Mouse (Mus musculus) cerebellum, adult 9-10 months (tissue): Measurements from ENCODE around the gene Myo15b.
"Not testable (repeated sequence)": the region's sequence is repeated elsewhere in the genome, so short reads cannot be mapped to it uniquely, and the experiment has no call there.

Source experiments
- DNase-seq: peaks from one replicate; pipeline ENCODE4 v3.0.0; 2022

The Myo15b gene

DNA sequence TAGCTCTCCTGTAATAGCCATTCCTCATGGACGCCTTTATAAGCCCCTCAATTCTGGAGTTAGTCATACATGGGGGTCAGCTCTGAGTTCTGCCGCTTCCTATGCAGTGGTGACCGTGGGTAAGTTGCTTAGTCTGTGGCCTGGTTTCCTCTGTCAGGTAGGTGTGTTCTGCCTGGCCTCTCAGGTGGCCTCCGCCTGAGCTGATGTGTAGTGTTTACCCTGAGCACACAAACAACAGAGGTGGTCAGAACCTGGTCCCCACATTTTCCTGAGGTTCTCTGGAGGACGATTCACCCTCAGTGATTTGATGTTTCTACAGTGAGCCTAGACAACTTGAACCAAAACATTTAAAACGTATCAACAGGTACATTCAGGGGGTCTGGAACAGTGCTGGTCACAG, 26.1 kb upstream of the Myo15b start:
- no peak for DNase-seq

DNA sequence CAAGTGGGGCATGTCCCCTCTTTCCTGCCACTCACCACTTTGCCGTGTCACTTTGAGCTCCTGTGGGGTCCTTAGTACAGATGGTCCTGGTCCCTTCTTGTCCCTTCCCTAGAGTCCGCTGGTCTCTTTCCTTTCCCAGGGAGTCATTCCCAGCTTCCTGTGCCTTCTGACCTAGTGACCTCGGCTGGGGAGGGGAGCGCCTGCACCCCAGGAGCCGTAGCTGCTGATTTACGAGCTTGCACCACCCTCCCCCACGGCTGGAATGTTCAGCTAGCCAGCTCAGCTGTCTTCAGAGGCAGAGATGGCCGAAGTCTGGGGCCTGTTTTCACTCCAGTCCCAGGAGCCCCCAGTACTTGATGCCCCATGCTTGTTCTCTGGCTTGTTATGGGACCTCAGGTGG, 25.7 kb upstream of the Myo15b start:
- no peak for DNase-seq

GRCm38 (mm10) chr11:115833021-115833513, 25.1 kb upstream of the Myo15b start:
- no peak for DNase-seq

- DNase-seq: no peak
These were observed 24.2 kb upstream of the Myo15b start for GRCm38 (mm10) chr11:115834033-115834432.

DNA sequence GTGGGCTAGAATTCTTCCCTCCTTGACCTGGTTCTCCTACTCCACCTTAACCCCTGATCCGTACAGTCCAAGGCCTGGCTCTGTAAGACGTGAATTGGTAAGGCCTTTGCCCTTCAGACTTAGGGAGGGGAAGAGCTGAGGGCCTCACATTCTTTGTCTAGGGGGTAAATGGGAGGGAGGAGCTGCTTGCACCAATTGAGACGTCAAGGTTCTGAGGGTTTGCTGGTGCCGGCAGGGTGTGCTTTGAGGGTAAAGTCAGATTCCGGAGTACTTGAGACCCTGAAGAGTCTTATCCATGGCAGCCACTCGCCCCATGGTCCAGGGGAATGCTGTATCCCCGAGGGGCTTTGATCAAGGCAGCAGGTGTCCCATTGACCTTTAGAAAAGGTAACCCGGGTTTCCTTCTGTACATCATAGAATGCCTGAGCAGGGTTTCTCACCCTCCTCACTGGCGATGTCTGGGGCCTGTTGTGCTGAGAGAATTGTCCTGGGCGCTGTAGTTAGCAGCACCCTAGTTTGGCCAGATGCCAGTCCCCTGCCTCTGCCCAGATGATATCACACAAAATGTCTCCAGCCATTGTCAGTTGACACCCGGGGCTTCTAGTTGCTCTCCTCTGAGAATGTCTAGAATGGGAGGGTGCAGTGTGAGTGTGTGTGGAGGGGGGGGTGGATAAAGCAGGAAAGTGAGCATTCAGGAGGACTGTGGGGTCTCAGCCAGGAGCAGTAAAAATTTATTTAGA, 21.4 kb upstream of the Myo15b start:
- DNase-seq: no peak

DNA sequence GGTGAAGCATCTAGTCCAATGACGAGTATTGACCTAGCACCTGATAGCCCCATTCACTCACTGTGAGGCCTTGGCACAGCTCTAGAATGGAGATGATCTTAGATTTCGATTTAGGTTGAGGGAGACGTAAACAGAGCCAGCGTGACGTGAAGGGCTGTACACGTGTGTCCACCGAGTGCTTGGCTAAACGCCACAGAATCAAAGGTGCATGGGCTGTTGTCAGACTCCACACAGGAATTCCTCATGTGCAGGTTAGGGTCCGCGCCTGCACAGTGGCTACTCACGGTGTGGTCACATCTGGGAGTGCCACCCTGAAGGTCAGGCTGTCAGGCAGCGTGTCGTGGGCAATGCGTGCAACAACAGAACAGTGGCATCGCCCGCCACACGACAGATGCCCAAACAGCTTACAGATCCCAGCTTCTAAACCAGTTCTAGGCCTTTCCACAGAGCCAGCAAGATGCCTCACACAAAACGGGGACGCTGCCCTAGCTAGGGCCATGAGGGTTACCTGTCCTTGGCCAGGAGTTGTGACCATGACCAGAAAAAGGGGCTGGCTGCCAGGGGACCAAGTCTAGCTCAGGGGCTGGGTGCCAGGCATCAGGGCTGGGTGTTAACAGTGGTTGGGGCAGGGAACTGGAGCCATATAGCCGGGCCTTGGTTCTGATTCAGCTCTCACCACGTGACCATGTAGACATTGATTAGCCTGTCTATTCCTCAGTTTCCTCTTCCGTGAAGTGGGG, 20.4 kb upstream of the Myo15b start:
- no peak for DNase-seq

DNA sequence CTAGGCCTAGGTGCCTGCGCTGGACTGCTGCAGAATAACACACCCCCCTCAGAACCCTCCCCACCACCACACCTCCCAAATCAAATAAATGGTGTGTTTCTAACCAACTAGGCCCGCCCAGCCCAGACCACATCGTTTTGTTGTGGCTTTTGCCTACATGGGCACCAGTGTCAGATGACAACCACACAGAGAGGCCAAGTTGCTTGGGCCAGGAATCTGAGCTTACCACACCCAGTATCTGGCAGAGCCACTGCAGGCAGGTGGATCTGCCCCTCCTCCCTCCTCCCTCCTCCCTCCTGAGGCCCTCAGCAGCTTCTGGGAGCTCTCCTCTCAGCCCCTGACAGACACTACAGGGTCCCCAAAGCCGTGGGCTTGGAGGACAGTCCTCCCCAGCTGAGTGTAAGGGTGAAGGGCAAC, 19.3 kb upstream of the Myo15b start:
- DNase-seq: no peak

DNA sequence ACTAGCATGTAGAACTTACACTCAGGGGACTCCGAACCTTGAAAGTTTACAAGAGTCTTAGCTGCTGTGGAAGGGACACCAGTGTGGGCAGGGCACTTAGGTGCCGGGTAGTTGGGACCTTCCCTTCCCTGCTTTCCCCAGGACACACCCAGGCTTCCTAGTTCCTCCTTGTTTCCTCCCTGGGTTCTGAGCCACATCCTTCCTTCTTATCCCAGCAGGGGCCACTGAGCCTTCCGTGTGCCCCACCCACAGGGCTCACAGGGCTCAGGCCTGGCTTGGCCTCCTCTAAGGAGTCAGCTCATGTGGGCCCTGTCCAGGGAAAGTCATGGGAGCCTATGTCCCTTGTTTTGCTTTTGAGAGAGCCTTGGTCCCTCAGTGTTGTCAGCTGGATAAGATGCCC, 18.5 kb upstream of the Myo15b start:
- no peak for DNase-seq

- DNase-seq: no peak
These were observed 17.2 kb upstream of the Myo15b start for GRCm38 (mm10) chr11:115841044-115841443.

DNA sequence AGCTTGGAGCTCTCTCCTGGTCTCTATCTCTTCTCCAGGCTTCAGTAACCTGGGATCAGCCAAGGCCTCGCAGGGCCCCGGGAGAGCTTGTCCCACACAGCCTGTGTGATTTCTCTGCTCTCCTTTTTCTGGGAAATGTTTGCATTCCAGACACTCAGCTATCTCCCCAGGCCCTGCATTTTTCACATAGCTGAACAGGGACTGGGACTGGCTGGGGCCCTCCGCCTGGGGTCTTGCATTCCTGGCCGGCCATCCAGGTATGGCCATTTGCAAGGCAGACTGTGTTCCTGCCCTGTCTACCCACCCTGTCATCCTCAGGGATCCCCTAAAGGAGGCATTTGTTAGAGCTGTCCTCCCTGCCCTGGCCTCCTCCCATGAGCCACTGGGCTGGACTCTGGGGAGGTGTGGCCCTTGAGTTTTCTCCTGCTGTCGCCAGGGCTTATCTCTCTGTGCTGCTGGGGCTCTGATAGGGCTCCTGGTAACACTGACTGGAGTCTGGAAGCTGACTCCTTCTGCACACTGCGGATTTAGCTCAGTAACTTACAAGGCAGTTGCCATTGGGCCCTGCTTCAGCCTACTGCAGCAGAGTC, 16.1 kb upstream of the Myo15b start:
- no peak for DNase-seq

DNA sequence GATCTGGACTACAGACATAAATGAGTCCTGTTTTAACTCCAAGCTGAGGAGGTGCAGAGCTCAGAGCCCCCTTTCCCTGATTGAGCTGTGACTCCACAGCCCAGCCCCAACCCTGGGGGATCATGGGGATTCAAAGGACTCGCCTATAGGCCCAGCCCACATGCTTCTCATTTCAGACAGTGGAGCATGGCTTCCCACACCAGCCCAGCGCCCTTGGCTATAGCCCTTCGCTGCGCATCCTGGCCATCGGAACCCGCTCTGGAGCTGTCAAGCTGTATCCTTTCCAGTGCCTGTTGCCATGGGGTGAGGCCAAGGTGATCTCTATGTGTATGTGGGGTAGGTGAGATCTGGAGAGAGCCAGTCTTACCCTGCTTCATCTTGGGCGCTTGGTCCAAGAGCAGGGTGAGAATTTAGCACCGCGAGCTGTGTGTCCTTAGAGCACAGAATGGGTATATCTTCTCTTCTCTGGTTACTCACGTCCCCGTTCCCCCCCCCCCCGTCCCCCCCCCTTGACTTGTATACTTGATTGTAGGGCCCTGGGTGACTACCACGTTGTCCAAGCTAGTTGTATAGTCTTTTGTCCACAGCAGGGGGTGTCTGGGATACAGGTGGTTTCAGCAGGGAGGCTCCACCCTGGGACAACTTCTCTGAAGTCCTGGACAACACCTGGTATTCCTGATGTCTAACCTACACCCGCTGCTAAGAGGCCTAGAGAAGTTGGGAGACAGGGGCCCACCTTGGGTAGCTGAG, 14.9 kb upstream of the Myo15b start:
- no peak for DNase-seq

DNA sequence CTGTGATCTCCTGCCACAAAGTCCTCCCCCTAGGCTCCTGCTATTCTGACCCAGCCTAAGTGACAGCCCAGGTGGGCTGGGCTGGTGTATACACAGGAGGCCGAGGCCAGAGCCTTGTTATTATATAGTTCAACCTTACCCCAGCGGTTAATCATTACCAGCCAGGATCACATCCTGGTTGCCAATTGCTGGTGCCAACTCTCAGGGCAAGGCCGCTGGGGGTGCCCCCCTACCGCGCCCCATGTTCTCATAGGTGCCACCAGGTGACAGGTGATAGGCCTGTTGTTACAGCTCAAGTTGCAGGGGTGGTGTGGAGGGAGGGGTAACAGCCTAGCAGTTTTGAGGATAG, 14.3 kb upstream of the Myo15b start:
- no peak for DNase-seq

- DNase-seq: no peak
These were observed 14.0 kb upstream of the Myo15b start for GRCm38 (mm10) chr11:115844240-115844639.

DNA sequence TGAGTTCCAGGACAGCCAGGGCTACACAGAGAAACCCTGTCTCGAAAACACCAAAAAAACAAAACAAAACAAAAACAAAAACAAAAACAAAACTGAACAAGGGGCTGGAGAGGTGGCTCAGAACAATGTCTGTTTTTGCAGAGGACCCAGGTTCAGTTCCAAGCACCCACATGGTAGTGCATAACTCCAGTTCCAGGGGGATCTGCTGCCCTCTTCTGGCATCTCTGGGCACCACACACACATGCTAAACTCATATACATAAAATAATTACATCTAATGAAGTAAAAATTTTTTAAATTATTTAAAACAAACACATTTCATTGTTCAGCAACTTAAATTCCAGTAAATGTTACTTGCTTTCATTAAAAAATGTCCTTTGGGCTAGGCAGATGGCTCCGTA, 12.4 kb upstream of the Myo15b start:
- no peak for DNase-seq

- DNase-seq: no peak
These were observed 3.5 kb upstream of the Myo15b start for GRCm38 (mm10) chr11:115854674-115855073.

DNA sequence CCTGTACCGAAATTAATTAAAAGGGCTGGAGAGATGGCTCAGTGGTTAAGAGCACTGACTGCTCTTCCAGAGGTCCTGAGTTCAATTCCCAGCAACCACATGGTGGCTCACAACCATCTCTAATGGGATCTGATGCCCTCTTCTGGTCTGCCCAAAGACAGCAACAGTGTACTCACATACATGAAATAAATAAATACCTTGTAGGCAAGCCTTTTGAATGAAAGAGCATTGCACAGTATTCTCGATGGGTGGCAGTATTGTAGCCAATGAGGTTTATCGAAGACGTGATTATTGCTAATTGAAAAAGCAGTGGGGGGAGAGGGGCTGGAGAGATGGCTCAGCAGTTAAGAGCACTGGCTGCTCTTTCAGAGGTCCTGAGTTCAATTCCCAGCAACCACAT, 1.1 kb upstream of the Myo15b start:
- DNase-seq: not testable (repeated sequence)

DNA sequence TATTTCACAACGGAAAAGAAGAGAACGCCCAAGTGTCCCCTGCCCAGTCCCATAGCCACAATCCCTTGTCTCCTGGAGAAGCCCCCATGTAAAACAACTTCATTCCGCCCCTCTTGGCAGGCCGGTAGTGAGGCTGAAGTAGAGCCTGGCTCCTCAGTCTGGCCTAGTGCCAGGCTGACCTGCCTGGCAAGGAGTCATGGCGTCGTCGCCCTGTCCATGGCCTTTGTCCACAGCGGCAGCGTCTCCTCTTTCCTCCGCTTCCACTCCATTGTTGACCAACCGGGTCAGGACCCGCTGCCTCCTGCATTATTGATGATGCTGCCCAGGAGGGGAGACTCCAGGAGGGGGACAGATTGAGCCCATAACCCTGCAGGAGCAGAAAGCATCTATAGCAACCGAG, 270 bp upstream of the Myo15b start:
- DNase-seq: no peak

DNA sequence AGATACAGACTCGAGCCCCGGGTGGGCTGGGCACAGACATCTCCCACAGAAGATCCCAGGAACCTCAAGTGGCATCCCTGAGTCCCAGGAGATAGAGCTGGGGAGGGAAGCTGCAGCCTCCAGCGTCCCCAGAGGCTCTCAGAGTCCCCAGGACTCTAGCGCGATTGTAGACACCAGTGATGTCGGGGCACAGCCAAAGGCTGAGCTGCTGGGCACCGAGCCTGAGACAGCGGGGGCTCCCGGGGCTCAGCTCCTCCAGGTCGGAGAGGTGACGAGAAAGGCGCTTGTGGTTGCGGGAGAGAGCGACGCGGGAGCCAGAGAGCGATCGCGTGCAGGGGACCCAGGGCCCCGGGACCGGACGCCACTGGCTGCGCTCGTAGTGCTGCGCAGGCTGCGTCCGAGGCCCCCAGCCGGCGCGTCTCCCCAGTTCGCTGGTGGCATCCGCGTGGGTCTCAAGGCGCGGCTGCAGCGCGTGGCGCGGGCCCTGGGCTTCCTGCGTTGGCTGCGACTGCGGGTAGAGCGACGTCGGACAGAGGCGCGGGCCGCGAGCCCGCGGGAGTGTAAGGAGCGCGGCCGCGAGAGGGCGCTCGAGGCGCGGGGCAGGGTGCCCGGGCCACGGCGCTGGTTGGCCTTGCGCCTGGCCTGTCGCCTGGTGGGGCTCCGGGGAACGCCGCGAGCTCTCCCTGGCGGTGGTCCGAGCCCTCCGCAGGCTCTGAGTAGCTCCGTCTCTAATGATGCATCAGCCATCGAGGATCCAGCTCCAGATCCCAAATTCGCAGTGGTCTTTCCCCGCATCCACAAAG, 1.1 kb downstream of the Myo15b start:
- DNase-seq: peak; percentile 54

DNA sequence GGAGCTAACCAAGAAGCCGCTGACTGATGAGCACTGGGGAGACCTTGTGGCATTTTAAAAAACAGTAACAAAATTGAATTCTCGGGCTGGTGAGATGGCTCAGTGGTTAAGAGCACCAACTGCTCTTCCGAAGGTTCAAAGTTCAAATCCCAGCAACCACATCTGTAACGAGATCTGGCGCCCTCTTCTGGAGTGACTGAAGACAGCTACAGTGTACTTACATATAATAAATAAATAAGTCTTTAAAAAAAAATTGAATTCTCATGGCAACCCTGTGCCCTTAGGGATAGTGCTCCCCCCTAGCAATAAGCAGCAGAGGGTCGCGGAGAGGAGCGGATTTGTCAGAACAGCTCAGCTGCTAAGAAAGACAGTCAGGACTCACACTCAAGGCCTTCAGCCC, 5.7 kb downstream of the Myo15b start:
- no peak for DNase-seq

DNA sequence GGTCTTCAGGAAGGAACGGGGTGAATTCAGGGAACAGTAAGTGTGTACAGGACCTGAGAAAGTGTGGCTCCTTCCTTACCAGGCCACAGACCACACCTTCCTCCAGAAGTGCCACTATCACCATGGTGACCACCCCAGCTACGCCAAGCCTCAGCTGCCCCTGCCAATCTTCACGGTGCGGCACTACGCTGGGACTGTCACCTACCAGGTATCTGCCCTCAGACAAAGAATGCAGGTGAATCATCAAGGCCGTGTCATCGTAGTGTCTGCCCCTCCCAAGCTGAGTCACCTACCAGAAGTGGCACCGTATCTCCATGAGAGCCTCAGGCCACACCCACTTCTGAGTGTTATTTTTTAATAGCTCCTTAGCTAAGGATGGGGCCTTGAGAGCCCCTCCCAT, 11.2 kb downstream of the Myo15b start:
- no peak for DNase-seq

DNA sequence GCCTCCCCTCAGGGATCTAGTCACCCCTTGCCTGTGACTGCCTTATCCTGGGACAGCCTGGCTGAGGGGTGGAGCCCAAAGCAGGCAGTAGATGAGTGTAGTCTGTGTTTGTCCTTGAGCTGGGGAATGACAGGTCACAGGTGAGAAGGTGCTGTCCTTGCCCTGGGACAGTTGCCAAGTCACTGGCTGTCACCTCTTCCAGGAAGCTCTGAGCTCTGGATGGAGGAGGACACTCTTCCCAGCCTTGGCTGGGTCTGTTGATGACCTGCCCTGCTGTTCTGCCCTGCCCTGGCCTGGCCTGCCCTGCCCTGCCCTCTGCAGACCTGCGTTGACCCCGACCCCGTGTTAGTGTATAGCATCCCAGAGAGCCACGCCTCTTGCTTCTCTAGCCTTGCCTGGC, 14.2 kb downstream of the Myo15b start:
- DNase-seq: no peak

- no peak for DNase-seq
These were observed 17.7 kb downstream of the Myo15b start for GRCm38 (mm10) chr11:115875935-115876334.

DNA sequence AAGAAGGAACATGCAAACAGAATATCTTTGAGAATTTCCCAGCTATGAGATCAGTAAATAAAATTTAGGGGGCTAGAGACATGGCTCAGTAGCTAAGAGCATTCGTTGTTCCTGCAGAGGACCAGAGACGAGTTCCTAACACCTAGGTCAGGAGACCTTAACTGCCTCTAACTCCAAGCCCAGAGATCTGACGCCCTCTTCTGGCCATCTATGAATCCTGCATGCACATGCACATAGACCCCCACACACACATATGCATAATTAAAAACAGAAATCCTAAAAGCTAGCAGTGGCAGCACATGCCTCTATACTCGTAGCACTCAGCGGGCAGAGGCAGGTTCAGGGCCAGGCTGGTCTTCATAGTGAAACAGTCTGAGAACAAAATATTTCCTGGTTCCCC, 18.2 kb downstream of the Myo15b start:
- no peak for DNase-seq
